Comparison of ENCODE assay signal across 17 mouse cellular contexts in genomic region chr10:71100815-71101499, GRCm38 (mm10). TPM values are rescaled to one million over a fixed set of nuclear protein-coding genes. Genes with fewer than 3 reads are reported as not detected.
A peak's percentile ranks its signal among the peaks of the same experiment; 100 is the strongest.
DNase-seq lines count a peak whose midpoint lies in the region; ATAC-seq lines count a peak whose summit lies in the region.
"Had no signal": no experiment of that assay in that cellular context is flagged by ENCODE, and none has a peak within 500 bp of the region (broad histone marks: within the 10 kb centered on the region; RNA-seq: fewer than 3 reads in every experiment).

No protein-coding gene starts in this region.

- ATAC-seq in midbrain, embryonic 12.5 days (ENCODE audit: low FRiP score, low read depth) = peak; percentile 77
- ATAC-seq in forebrain, embryonic 14.5 days = peak; percentile 91
- peak; percentile 43; the same call in 1 of the 2 replicates for ATAC-seq in hindbrain, embryonic 14.5 days (ENCODE audit: low FRiP score)
- peak; percentile 76; the same call in 1 of the 2 replicates for ATAC-seq in neural tube, embryonic 14.5 days (ENCODE audit: low read depth)
- ATAC-seq: intestine, embryonic 16.5 days; liver, embryonic 12.5 days had no signal

- no peak overlapping the region for H3K4me3 ChIP-seq in midbrain, embryonic 12.5 days
- no peak overlapping the region for H3K4me3 ChIP-seq in midbrain, embryonic 10.5 days
- H3K4me3 ChIP-seq in forebrain, embryonic 14.5 days (ENCODE audit: low read depth, low read length) = no peak overlapping the region
- no peak overlapping the region for H3K4me3 ChIP-seq in hindbrain, embryonic 14.5 days (replicated peaks; ENCODE audit: low read length)
- H3K4me3 ChIP-seq in neural tube, embryonic 14.5 days (ENCODE audit: low read depth, low read length) = no peak overlapping the region
- H3K4me3 ChIP-seq: limb, embryonic 12.5 days; liver, embryonic 12.5 days had no signal

- no peak for DNase-seq in midbrain, embryonic 10.5 days (ENCODE audit: low spot score)
- DNase-seq in forebrain, embryonic 14.5 days (ENCODE audit: low spot score) = peak; percentile 74
- no peak for DNase-seq in hindbrain, embryonic 14.5 days (ENCODE audit: low spot score)
- no peak for DNase-seq in cerebellum, adult 9-11 months
- DNase-seq in adrenal gland, postnatal 4 days (ENCODE audit: low spot score in 2 of 2) = no peak
- DNase-seq: cerebellum, postnatal 10 days; embryo, embryonic 11 days; gastrocnemius, postnatal 25 days; lung, adult 2 months; lung, postnatal 36 days; right cerebral cortex, postnatal 14 days had no signal

- no peaks in the 10 kb centered on the region for H3K27me3 ChIP-seq in midbrain, embryonic 12.5 days
- H3K27me3 ChIP-seq in midbrain, embryonic 10.5 days (ENCODE audit: low read depth, poor library complexity, severe bottlenecking) = no peaks in the 10 kb centered on the region
- H3K27me3 ChIP-seq in forebrain, embryonic 14.5 days (replicated peaks; ENCODE audit: control insufficient read depth, insufficient read depth, low read length) = no peaks in the 10 kb centered on the region
- no peaks in the 10 kb centered on the region for H3K27me3 ChIP-seq in hindbrain, embryonic 14.5 days (ENCODE audit: control insufficient read depth, insufficient read depth, low read length)
- H3K27me3 ChIP-seq in neural tube, embryonic 14.5 days (ENCODE audit: control insufficient read depth, insufficient read depth, low read length) = no peaks in the 10 kb centered on the region
- H3K27me3 ChIP-seq: limb, embryonic 12.5 days; liver, embryonic 12.5 days had no signal

- H3K9ac ChIP-seq in midbrain, embryonic 12.5 days (replicated peaks) = no peak overlapping the region
- H3K9ac ChIP-seq in forebrain, embryonic 14.5 days (ENCODE audit: low read length) = no peak overlapping the region
- H3K9ac ChIP-seq in hindbrain, embryonic 14.5 days = no peak overlapping the region
- no peak overlapping the region for H3K9ac ChIP-seq in neural tube, embryonic 14.5 days (replicated peaks; ENCODE audit: low read depth, low read length)
- H3K9ac ChIP-seq: limb, embryonic 12.5 days; liver, embryonic 12.5 days had no signal

- WGBS in midbrain, embryonic 12.5 days = 56% methylated on average over 8 of the region's 8 CpGs
- 76% methylated on average over 8 of the region's 8 CpGs for WGBS in midbrain, embryonic 10.5 days
- 41% methylated on average over 8 of the region's 8 CpGs for WGBS in forebrain, embryonic 14.5 days
- whole genome bisulfite sequencing in hindbrain, embryonic 14.5 days = 54% methylated on average over 8 of the region's 8 CpGs
- WGBS in neural tube, embryonic 14.5 days = 37% methylated on average over 8 of the region's 8 CpGs

- H3K36me3 ChIP-seq in midbrain, embryonic 12.5 days = no peaks in the 10 kb centered on the region
- H3K36me3 ChIP-seq in midbrain, embryonic 10.5 days = no peaks in the 10 kb centered on the region
- no peaks in the 10 kb centered on the region for H3K36me3 ChIP-seq in forebrain, embryonic 14.5 days (ENCODE audit: control insufficient read depth, insufficient read depth, low read length)
- no peaks in the 10 kb centered on the region for H3K36me3 ChIP-seq in hindbrain, embryonic 14.5 days (replicated peaks; ENCODE audit: control insufficient read depth, insufficient read depth)
- no peaks in the 10 kb centered on the region for H3K36me3 ChIP-seq in neural tube, embryonic 14.5 days (ENCODE audit: control insufficient read depth, insufficient read depth, low read length)
- H3K36me3 ChIP-seq: limb, embryonic 12.5 days; liver, embryonic 12.5 days had no signal

- H3K27ac ChIP-seq in midbrain, embryonic 12.5 days (replicated peaks) = no peak overlapping the region
- H3K27ac ChIP-seq in midbrain, embryonic 10.5 days (replicated peaks) = no peak overlapping the region
- no peak overlapping the region for H3K27ac ChIP-seq in forebrain, embryonic 14.5 days (ENCODE audit: low read depth, low read length)
- 0 out of 2 replicates have a peak overlapping the region, but pooled peaks have one; percentile 29 for H3K27ac ChIP-seq in hindbrain, embryonic 14.5 days
- no peak overlapping the region for H3K27ac ChIP-seq in neural tube, embryonic 14.5 days (ENCODE audit: low read depth, low read length)
- H3K27ac ChIP-seq: limb, embryonic 12.5 days; liver, embryonic 12.5 days had no signal

- no peak overlapping the region for H3K4me2 ChIP-seq in midbrain, embryonic 12.5 days (replicated peaks)
- no peak overlapping the region for H3K4me2 ChIP-seq in forebrain, embryonic 14.5 days (ENCODE audit: low read length)
- H3K4me2 ChIP-seq in hindbrain, embryonic 14.5 days (replicated peaks) = no peak overlapping the region
- no peak overlapping the region for H3K4me2 ChIP-seq in neural tube, embryonic 14.5 days (ENCODE audit: low read depth, low read length)
- H3K4me2 ChIP-seq: limb, embryonic 12.5 days; liver, embryonic 12.5 days had no signal

- 0 out of 2 replicates have a peak, but pooled peaks cover 3% of the 10 kb centered on the region for H3K4me1 ChIP-seq in midbrain, embryonic 12.5 days
- no peaks in the 10 kb centered on the region for H3K4me1 ChIP-seq in midbrain, embryonic 10.5 days
- H3K4me1 ChIP-seq in forebrain, embryonic 14.5 days (ENCODE audit: control insufficient read depth, insufficient read depth, low read length) = peaks cover 4% of the 10 kb centered on the region; the same call in 1 of the 2 replicates
- H3K4me1 ChIP-seq in hindbrain, embryonic 14.5 days (replicated peaks; ENCODE audit: control insufficient read depth, insufficient read depth, low read length) = no peaks in the 10 kb centered on the region
- 0 out of 2 replicates have a peak, but pooled peaks cover 6% of the 10 kb centered on the region for H3K4me1 ChIP-seq in neural tube, embryonic 14.5 days (ENCODE audit: control insufficient read depth, insufficient read depth, low read length)
- H3K4me1 ChIP-seq: liver, embryonic 12.5 days had no signal

- no peaks in the 10 kb centered on the region for H3K9me3 ChIP-seq in midbrain, embryonic 12.5 days
- no peaks in the 10 kb centered on the region for H3K9me3 ChIP-seq in midbrain, embryonic 10.5 days (replicated peaks)
- no peaks in the 10 kb centered on the region for H3K9me3 ChIP-seq in forebrain, embryonic 14.5 days (replicated peaks; ENCODE audit: control insufficient read depth, low read length)
- H3K9me3 ChIP-seq in hindbrain, embryonic 14.5 days (ENCODE audit: control insufficient read depth, low read length) = no peaks in the 10 kb centered on the region
- no peaks in the 10 kb centered on the region for H3K9me3 ChIP-seq in neural tube, embryonic 14.5 days (ENCODE audit: control insufficient read depth, low read length)
- H3K9me3 ChIP-seq: limb, embryonic 12.5 days had no signal

RNA-seq across cellular contexts. Expression of gene Bicc1, which starts 58.5 kb away (rescaled TPM):
- 9.5 and 15.2 TPM in 2 replicates for polyA plus RNA-seq in midbrain, embryonic 12.5 days (2016; fragmentation: Nextera tagmentation; extraction: Ambion mirVana)
- 4.1 and 5.9 TPM in 2 replicates for polyA plus RNA-seq in midbrain, embryonic 10.5 days (2016; fragmentation: Nextera tagmentation; extraction: Ambion mirVana)
- polyA plus RNA-seq in forebrain, embryonic 14.5 days (2014; fragmentation: Nextera tagmentation; extraction: Ambion mirVana) = 3.2 and 3.8 TPM in 2 replicates
- polyA plus RNA-seq in hindbrain, embryonic 14.5 days (2014; fragmentation: Nextera tagmentation; extraction: Ambion mirVana) = 5.6 and 6.8 TPM in 2 replicates
- 2.0 and 6.6 TPM in 2 replicates for polyA plus RNA-seq in neural tube, embryonic 14.5 days (2014; fragmentation: Nextera tagmentation; extraction: Ambion mirVana)
- total RNA-seq in adrenal gland, postnatal 4 days (2021) = 10 to 100 TPM; 33.7 to 53.9 TPM
- total RNA-seq: megakaryocyte-erythroid progenitor cell, adult 5-6 weeks had no signal
